Mouse (Mus musculus): ENCODE data around the gene Zfhx3. TPM values are rescaled to one million over a fixed set of nuclear protein-coding genes. Genes with fewer than 3 reads are reported as not detected.

Zfhx3 gene
- polyA plus RNA-seq, 1 experiment, result 2.5 TPM

DNA sequence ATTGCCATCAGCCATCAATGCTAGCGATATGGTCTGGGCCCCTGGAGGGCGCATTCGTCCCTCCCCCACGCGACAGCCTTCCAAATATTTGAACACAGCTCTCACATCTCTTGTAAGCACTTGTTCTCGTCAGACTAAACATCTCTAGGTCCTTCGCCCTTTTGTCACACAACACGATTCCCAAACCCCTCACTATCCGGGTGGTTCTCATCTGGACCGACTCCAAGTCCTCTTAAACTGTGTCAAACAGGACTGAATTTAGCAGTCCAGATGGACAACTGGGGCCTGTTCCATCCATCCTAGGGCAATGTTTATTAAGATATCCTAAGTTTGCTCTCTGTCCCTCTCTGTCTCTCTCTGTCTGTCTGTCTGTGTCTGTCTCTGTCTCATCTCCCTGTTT lies 532.1 kb downstream of the Zfhx3 start:
- DNase-seq, result no peak
- TF ChIP-seq POLR2A (IDR thresholded peaks at IDR 0.05; ENCODE audit: low read depth, low read length) (no peak), CTCF (conservative IDR thresholded peaks at IDR 0.05; ENCODE audit: insufficient read depth, insufficient read length, low read depth, low read length) (no peak)
- 88% methylated on average over 10 of the region's 10 CpGs for WGBS

DNA sequence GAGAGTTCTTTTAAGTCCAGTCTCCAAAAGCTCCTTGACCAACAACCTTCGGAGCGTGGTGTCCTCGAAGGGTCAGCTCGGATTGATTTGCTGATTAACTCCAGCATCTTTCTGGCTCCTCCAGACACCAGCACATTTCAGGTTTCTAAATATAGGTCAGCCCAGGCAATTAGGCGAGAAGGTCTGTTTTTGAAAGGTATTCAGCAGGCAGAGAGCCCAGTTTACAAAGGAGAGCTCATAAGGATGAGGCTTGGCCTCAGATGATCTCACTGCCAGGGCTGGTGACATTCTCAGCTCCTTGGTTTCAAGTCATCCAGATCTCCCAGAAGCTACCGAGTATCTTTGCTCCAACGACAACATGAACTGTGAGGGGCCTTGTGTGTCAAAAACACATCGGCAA lies 535.7 kb downstream of the Zfhx3 start:
- no peaks in the 10 kb centered on the region for H3K27me3 ChIP-seq (replicated peaks; ENCODE audit: control insufficient read depth, insufficient read depth, low read length)
- no peak overlapping the region for H3K27ac ChIP-seq (ENCODE audit: insufficient read depth, low read depth, low read length)
- H3K4me3 ChIP-seq (ENCODE audit: insufficient read depth, low read depth, low read length), result no peak overlapping the region
- WGBS, result 88% methylated on average over 8 of the region's 8 CpGs
- H3K36me3 ChIP-seq (ENCODE audit: control insufficient read depth, insufficient read depth, low read length), result no peaks in the 10 kb centered on the region
- DNase-seq, result no peak
- no peak for TF ChIP-seq POLR2A (IDR thresholded peaks at IDR 0.05; ENCODE audit: low read depth, low read length)
- TF ChIP-seq CTCF (conservative IDR thresholded peaks at IDR 0.05; ENCODE audit: insufficient read depth, insufficient read length, low read depth, low read length), result no peak
- H3K4me1 ChIP-seq (ENCODE audit: control insufficient read depth, insufficient read depth, low read length), result no peaks in the 10 kb centered on the region

More for the DNA sequence above, 532.1 kb downstream of the Zfhx3 start:
- no peaks in the 10 kb centered on the region for H3K36me3 ChIP-seq (ENCODE audit: control insufficient read depth, insufficient read depth, low read length)
- H3K4me3 ChIP-seq (ENCODE audit: insufficient read depth, low read depth, low read length), result no peak overlapping the region
- H3K27me3 ChIP-seq (replicated peaks; ENCODE audit: control insufficient read depth, insufficient read depth, low read length), result no peaks in the 10 kb centered on the region
- no peaks in the 10 kb centered on the region for H3K4me1 ChIP-seq (ENCODE audit: control insufficient read depth, insufficient read depth, low read length)
- H3K27ac ChIP-seq (ENCODE audit: insufficient read depth, low read depth, low read length), result no peak overlapping the region

DNA sequence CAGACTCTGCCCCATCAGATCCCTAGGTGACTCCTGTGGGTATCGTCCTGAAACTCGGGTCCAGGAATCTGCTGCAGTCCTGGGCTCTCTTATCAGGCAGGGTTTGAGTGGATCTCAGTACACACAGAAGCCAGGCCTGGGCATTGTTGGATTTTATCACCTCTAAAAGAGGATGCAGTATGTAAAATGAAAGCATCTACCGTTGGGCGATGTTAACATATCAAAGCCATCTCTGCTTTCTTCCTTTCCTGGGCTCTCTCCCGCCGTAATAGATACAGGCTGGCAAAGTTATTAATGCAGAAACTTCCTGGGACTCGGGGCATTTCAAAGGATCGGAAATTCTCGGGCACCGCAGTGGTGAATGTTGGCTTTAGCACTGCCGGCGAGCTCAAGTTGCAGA lies 537.7 kb downstream of the Zfhx3 start:
- TF ChIP-seq CTCF (conservative IDR thresholded peaks at IDR 0.05; ENCODE audit: insufficient read depth, insufficient read length, low read depth, low read length) (no peak), POLR2A (IDR thresholded peaks at IDR 0.05; ENCODE audit: low read depth, low read length) (no peak)
- Histone ChIP-seq H3K36me3 (ENCODE audit: control insufficient read depth, insufficient read depth, low read length) (no peaks in the 10 kb centered on the region), H3K27me3 (replicated peaks; ENCODE audit: control insufficient read depth, insufficient read depth, low read length) (no peaks in the 10 kb centered on the region), H3K27ac (ENCODE audit: insufficient read depth, low read depth, low read length) (no peak overlapping the region), H3K4me3 (ENCODE audit: insufficient read depth, low read depth, low read length) (no peak overlapping the region), H3K4me1 (ENCODE audit: control insufficient read depth, insufficient read depth, low read length) (no peaks in the 10 kb centered on the region)
- WGBS, result 46% methylated on average over 12 of the region's 12 CpGs
- DNase-seq, result no peak

DNA sequence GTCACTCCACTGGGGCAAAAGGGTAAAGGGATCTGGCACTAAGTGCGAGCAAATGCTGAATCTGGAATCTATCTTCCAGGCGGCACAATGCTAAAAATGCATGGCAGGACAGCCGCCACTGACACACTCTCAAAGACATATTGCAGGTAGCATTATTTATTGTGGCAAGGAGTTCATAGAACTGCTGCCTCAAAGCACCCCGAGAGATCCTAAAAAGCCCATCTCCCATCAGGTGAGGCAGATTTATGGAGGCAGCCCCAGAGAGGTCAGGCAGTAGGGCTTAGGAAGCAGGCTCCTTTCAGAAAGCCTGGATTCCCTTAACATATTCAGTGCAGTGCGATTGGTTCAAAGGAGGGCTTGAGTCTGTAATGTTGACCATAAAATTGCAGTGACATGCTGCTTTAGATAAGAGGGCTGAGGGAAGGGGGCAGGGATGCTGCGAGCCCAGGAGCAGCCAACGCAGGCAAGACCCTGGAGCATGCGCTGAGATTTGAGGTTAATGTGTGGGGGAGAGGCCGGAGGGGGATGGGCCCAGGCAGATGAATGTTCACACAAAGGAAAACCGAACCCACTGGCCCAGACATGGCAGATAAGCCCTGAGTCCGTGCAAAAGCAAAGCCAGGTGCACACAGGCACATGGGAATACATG lies 538.8 kb downstream of the Zfhx3 start:
- Histone ChIP-seq H3K4me3 (ENCODE audit: insufficient read depth, low read depth, low read length) (no peak overlapping the region), H3K4me1 (ENCODE audit: control insufficient read depth, insufficient read depth, low read length) (no peaks in the 10 kb centered on the region), H3K27ac (ENCODE audit: insufficient read depth, low read depth, low read length) (no peak overlapping the region), H3K27me3 (replicated peaks; ENCODE audit: control insufficient read depth, insufficient read depth, low read length) (no peaks in the 10 kb centered on the region), H3K36me3 (ENCODE audit: control insufficient read depth, insufficient read depth, low read length) (no peaks in the 10 kb centered on the region)
- TF ChIP-seq CTCF (conservative IDR thresholded peaks at IDR 0.05; ENCODE audit: insufficient read depth, insufficient read length, low read depth, low read length) (no peak), POLR2A (IDR thresholded peaks at IDR 0.05; ENCODE audit: low read depth, low read length) (no peak)
- 47% methylated on average over 11 of the region's 11 CpGs for WGBS
- DNase-seq, result no peak

DNA sequence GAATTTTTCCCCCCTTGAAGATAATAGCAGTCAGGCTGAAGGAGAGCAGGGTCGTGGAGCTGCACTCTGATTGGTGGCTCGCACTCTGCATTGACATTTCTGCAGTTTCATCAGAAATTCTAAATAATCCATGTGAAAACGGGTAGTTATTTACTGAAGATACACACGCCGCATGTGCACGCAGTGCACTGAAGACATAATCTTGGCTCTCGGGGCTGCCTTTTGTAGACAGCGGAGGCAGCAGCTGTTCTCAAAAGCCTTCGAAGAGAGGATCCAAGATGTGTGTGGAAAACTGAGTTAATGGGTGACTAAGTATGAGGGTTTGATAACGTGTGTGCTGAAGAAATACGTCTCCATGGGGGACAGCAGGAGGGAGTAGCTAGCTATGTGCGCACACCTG lies 553.7 kb downstream of the Zfhx3 start:
- no peak for TF ChIP-seq POLR2A (IDR thresholded peaks at IDR 0.05; ENCODE audit: low read depth, low read length)
- TF ChIP-seq CTCF (conservative IDR thresholded peaks at IDR 0.05; ENCODE audit: insufficient read depth, insufficient read length, low read depth, low read length), result no peak
- H3K27me3 ChIP-seq (replicated peaks; ENCODE audit: control insufficient read depth, insufficient read depth, low read length), result no peaks in the 10 kb centered on the region
- no peaks in the 10 kb centered on the region for H3K4me1 ChIP-seq (ENCODE audit: control insufficient read depth, insufficient read depth, low read length)
- no peak for DNase-seq
- WGBS, result 74% methylated on average over 12 of the region's 12 CpGs
- no peak overlapping the region for H3K27ac ChIP-seq (ENCODE audit: insufficient read depth, low read depth, low read length)
- H3K36me3 ChIP-seq (ENCODE audit: control insufficient read depth, insufficient read depth, low read length), result no peaks in the 10 kb centered on the region
- no peak overlapping the region for H3K4me3 ChIP-seq (ENCODE audit: insufficient read depth, low read depth, low read length)

DNA sequence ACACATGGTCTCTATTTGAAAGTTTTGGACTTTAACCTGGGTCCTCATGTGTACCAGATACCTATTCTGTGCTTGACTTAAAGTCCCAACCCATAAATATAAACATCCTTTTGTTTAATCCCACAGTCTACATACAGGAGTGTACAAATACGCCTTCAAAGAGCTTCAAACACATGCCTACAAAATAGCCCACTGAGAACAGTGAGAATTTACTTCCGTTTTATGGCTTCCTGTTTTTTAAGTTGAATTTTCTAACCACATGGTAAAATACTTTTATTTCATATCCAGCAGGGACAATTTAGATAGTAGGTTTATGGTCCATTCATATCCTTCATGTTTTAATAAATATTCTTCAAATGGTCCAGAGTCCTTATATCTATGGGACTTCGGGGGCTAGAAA lies 564.3 kb downstream of the Zfhx3 start:
- Histone ChIP-seq H3K36me3 (ENCODE audit: control insufficient read depth, insufficient read depth, low read length) (no peaks in the 10 kb centered on the region), H3K4me3 (ENCODE audit: insufficient read depth, low read depth, low read length) (no peak overlapping the region), H3K27me3 (replicated peaks; ENCODE audit: control insufficient read depth, insufficient read depth, low read length) (no peaks in the 10 kb centered on the region), H3K27ac (ENCODE audit: insufficient read depth, low read depth, low read length) (no peak overlapping the region), H3K4me1 (ENCODE audit: control insufficient read depth, insufficient read depth, low read length) (no peaks in the 10 kb centered on the region)
- no peak for DNase-seq
- WGBS, result 87% methylated on average over 3 of the region's 3 CpGs
- TF ChIP-seq CTCF (conservative IDR thresholded peaks at IDR 0.05; ENCODE audit: insufficient read depth, insufficient read length, low read depth, low read length), result no peak

DNA sequence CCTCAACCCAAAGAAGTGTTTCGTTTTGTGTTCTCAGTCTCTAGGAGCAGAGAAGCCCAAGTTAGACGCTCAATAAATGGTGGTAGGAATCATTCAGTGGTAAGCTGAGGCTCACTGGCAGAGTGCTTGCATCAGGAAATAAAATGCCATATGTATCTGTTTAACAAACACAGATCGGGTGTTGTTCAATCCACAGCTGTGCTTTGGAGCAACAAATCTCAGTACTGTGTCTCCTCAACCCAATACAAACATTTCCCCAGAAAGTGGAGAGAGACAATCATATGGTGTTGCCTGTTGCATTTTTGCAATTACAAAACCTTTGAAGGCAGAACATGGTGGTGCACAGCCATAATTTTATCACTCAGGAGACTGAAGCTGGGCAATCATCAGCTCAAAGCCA lies 565.3 kb downstream of the Zfhx3 start:
- Histone ChIP-seq H3K27me3 (replicated peaks; ENCODE audit: control insufficient read depth, insufficient read depth, low read length) (no peaks in the 10 kb centered on the region), H3K36me3 (ENCODE audit: control insufficient read depth, insufficient read depth, low read length) (no peaks in the 10 kb centered on the region), H3K27ac (ENCODE audit: insufficient read depth, low read depth, low read length) (no peak overlapping the region), H3K4me3 (ENCODE audit: insufficient read depth, low read depth, low read length) (no peak overlapping the region), H3K4me1 (ENCODE audit: control insufficient read depth, insufficient read depth, low read length) (no peaks in the 10 kb centered on the region)
- DNase-seq, result no peak
- TF ChIP-seq CTCF (conservative IDR thresholded peaks at IDR 0.05; ENCODE audit: insufficient read depth, insufficient read length, low read depth, low read length) (no peak), POLR2A (IDR thresholded peaks at IDR 0.05; ENCODE audit: low read depth, low read length) (no peak)
- 87% methylated on average over 3 of the region's 3 CpGs for WGBS

Data from kidney, adult 2 months (tissue).